Mouse (Mus musculus): ENCODE measurements around the gene Pik3ap1. TPM values are rescaled to one million over a fixed set of nuclear protein-coding genes. Genes with fewer than 3 reads are reported as not detected.

Pik3ap1 gene
- total and polyA plus RNA-seq, 3 experiments: 0.12 to 0.40 TPM; not detected in 1

GRCm38 (mm10) chr19:41330401-41330800 lies 54.5 kb downstream of the Pik3ap1 start:
- Histone ChIP-seq H3K9me3 (replicated peaks; ENCODE audit: insufficient read depth, low read length) (no peaks in the 10 kb centered on the region), H3K9ac (ENCODE audit: control insufficient read depth, low read depth, low read length, poor library complexity, severe bottlenecking) (no peak overlapping the region), H3K27ac (ENCODE audit: control insufficient read depth, low read depth, low read length) (no peak overlapping the region), H3K4me3 (ENCODE audit: control insufficient read depth in 1 of 2, insufficient read depth in 1 of 2, low read depth in 2 of 2, low read length in 2 of 2) (no peak overlapping the region), H3K36me3 (ENCODE audit: control insufficient read depth in 1 of 2, insufficient read depth in 2 of 2, low read length in 2 of 2) (no peaks in the 10 kb centered on the region), H3K4me1 (ENCODE audit: control insufficient read depth in 1 of 2, insufficient read depth in 2 of 2, low read length in 2 of 2) (no peaks in the 10 kb centered on the region), H3K79me2 (ENCODE audit: control insufficient read depth, insufficient read depth, low read length, poor library complexity) (no peaks in the 10 kb centered on the region), H3K27me3 (ENCODE audit: control insufficient read depth in 1 of 2, insufficient read depth in 2 of 2, low read length in 2 of 2) (no peaks in the 10 kb centered on the region; a peak in 1 of 4 replicates)
- TF ChIP-seq HCFC1 (IDR thresholded peaks at IDR 0.05; ENCODE audit: low read depth, low read length) (no peak), ZMIZ1 (IDR thresholded peaks at IDR 0.05; ENCODE audit: low read depth, low read length) (no peak), EP300 (IDR thresholded peaks at IDR 0.05; ENCODE audit: low read depth in 1 of 2, low read length in 2 of 2) (no peak), ZKSCAN1 (IDR thresholded peaks at IDR 0.05; ENCODE audit: low read depth, low read length) (no peak), USF2 (IDR thresholded peaks at IDR 0.05; ENCODE audit: borderline replicate concordance in 1 of 2, insufficient read depth in 1 of 2, low read depth in 1 of 2, low read length in 2 of 2) (no peak), SMC3 (IDR thresholded peaks at IDR 0.05; ENCODE audit: low read depth, low read length) (no peak), MAX (IDR thresholded peaks at IDR 0.05; ENCODE audit: low read length) (no peak), CTCF (IDR thresholded peaks at IDR 0.05 in 2 of 3, conservative IDR thresholded peaks at IDR 0.05 in 1 of 3; ENCODE audit: control insufficient read depth in 1 of 3, insufficient read depth in 1 of 3, low read depth in 2 of 3, low read length in 3 of 3, poor library complexity in 1 of 3, severe bottlenecking in 1 of 3) (no peak), MAFK (IDR thresholded peaks at IDR 0.05; ENCODE audit: borderline replicate concordance, low read depth, low read length) (no peak), E2F4 (IDR thresholded peaks at IDR 0.05; ENCODE audit: borderline replicate concordance, low read depth, low read length) (no peak), CHD2 (IDR thresholded peaks at IDR 0.05; ENCODE audit: low read length) (no peak), ELF1 (IDR thresholded peaks at IDR 0.05; ENCODE audit: low read depth, low read length) (no peak), JUND (IDR thresholded peaks at IDR 0.05; ENCODE audit: low read depth, low read length) (no peak), ZC3H11A (IDR thresholded peaks at IDR 0.05; ENCODE audit: low read depth, low read length) (no peak)
- no peak for DNase-seq (ENCODE audit: low read depth, low spot score)

GRCm38 (mm10) chr19:41329961-41330360 lies 54.9 kb downstream of the Pik3ap1 start:
- Histone ChIP-seq H3K4me3 (ENCODE audit: control insufficient read depth in 1 of 2, insufficient read depth in 1 of 2, low read depth in 2 of 2, low read length in 2 of 2) (no peak overlapping the region), H3K36me3 (ENCODE audit: control insufficient read depth in 1 of 2, insufficient read depth in 2 of 2, low read length in 2 of 2) (no peaks in the 10 kb centered on the region), H3K9me3 (replicated peaks; ENCODE audit: insufficient read depth, low read length) (no peaks in the 10 kb centered on the region), H3K4me1 (ENCODE audit: control insufficient read depth in 1 of 2, insufficient read depth in 2 of 2, low read length in 2 of 2) (no peaks in the 10 kb centered on the region), H3K27me3 (ENCODE audit: control insufficient read depth in 1 of 2, insufficient read depth in 2 of 2, low read length in 2 of 2) (no peaks in the 10 kb centered on the region; a peak in 1 of 4 replicates), H3K27ac (ENCODE audit: control insufficient read depth, low read depth, low read length) (no peak overlapping the region), H3K79me2 (ENCODE audit: control insufficient read depth, insufficient read depth, low read length, poor library complexity) (no peaks in the 10 kb centered on the region), H3K9ac (ENCODE audit: control insufficient read depth, low read depth, low read length, poor library complexity, severe bottlenecking) (no peak overlapping the region)
- TF ChIP-seq BHLHE40 (IDR thresholded peaks at IDR 0.05; ENCODE audit: borderline replicate concordance, low read depth, low read length) (no peak), ETS1 (IDR thresholded peaks at IDR 0.05; ENCODE audit: low read depth, low read length) (no peak), ZMIZ1 (IDR thresholded peaks at IDR 0.05; ENCODE audit: low read depth, low read length) (no peak), UBTF (IDR thresholded peaks at IDR 0.05; ENCODE audit: borderline replicate concordance, insufficient read depth, low read depth, low read length) (no peak), SMC3 (IDR thresholded peaks at IDR 0.05; ENCODE audit: low read depth, low read length) (no peak), MAFK (IDR thresholded peaks at IDR 0.05; ENCODE audit: borderline replicate concordance, low read depth, low read length) (no peak), MAX (IDR thresholded peaks at IDR 0.05; ENCODE audit: low read length) (no peak), RAD21 (IDR thresholded peaks at IDR 0.05; ENCODE audit: low read depth, low read length) (no peak), JUND (IDR thresholded peaks at IDR 0.05; ENCODE audit: low read depth, low read length) (no peak), ZC3H11A (IDR thresholded peaks at IDR 0.05; ENCODE audit: low read depth, low read length) (no peak), POLR2AphosphoS5 (IDR thresholded peaks at IDR 0.05; ENCODE audit: borderline replicate concordance, low read depth, low read length) (no peak), USF1 (IDR thresholded peaks at IDR 0.05; ENCODE audit: low read depth, low read length) (no peak), HCFC1 (IDR thresholded peaks at IDR 0.05; ENCODE audit: low read depth, low read length) (no peak), MYC (IDR thresholded peaks at IDR 0.05; ENCODE audit: low read depth, low read length) (no peak), NELFE (IDR thresholded peaks at IDR 0.05; ENCODE audit: low read depth, low read length) (no peak), NRF1 (IDR thresholded peaks at IDR 0.05; ENCODE audit: insufficient read depth, low read depth, low read length, poor library complexity, severe bottlenecking) (no peak), MYB (IDR thresholded peaks at IDR 0.05; ENCODE audit: low read depth, low read length) (no peak), MXI1 (IDR thresholded peaks at IDR 0.05; ENCODE audit: low read depth, low read length) (no peak), RCOR1 (IDR thresholded peaks at IDR 0.05; ENCODE audit: low read depth, low read length) (no peak)
- no peak for DNase-seq (ENCODE audit: low read depth, low spot score)
